Mouse (Mus musculus) midbrain, embryonic 11.5 days (tissue): ENCODE measurements at regions not wholly inside any gene's neighbourhood (a gene's known extent, or its start where the extent isn't known, plus 50 kb on each side); places are given as distances from the start of the nearest gene placed in this dataset.
"Not testable (repeated sequence)": the region's sequence is repeated elsewhere in the genome, so short reads cannot be mapped to it uniquely, and the experiment has no call there.

ENCODE experiments used
- ATAC-seq: fragments of 200-750 bp; cut with Nextera tagmentation; 2 replicates; pipeline ENCODE4 v1.8.0; 2017; ENCODE audit warnings: moderate TSS enrichment, moderate library complexity; ENCODE audit not compliant: low FRiP score
- DNase-seq: peaks from one replicate; pipeline ENCODE4 v3.0.0; 2015; ENCODE audit warnings: low spot score; ENCODE audit errors: missing footprints
- H3K27ac ChIP-seq: fragments of 300-500 bp; sonication (generic); 2 replicates; pipeline ENCODE4 v1.5.1; 2014; ENCODE audit warnings: low read depth, low read length
- H3K27me3 ChIP-seq: fragments of 300-500 bp; sonication (generic); 2 replicates; pipeline ENCODE4 v1.6.1; 2014; ENCODE audit warnings: mild to moderate bottlenecking, low read length, moderate library complexity, mixed read lengths; ENCODE audit not compliant: control insufficient read depth, insufficient read depth
- H3K36me3 ChIP-seq: fragments of 300-500 bp; sonication (generic); 2 replicates; pipeline ENCODE4 v1.6.1; 2014; ENCODE audit warnings: mild to moderate bottlenecking, low read length, moderate library complexity, mixed read lengths; ENCODE audit not compliant: control insufficient read depth, insufficient read depth
- H3K4me1 ChIP-seq: fragments of 300-500 bp; sonication (generic); 2 replicates; pipeline ENCODE4 v1.6.1; 2014; ENCODE audit warnings: low read length; ENCODE audit not compliant: control insufficient read depth, insufficient read depth
- H3K4me2 ChIP-seq: fragments of 300-500 bp; sonication (generic); 2 replicates; pipeline ENCODE4 v1.6.1; 2014; ENCODE audit warnings: mild to moderate bottlenecking, moderate library complexity
- H3K4me3 ChIP-seq: fragments of 300-500 bp; sonication (generic); 2 replicates; pipeline ENCODE4 v1.5.1; 2014; ENCODE audit warnings: low read depth, low read length
- H3K9ac ChIP-seq: fragments of 300-500 bp; sonication (generic); 2 replicates; pipeline ENCODE4 v1.6.1; 2014; ENCODE audit warnings: low read length
- H3K9me3 ChIP-seq: fragments of 300-500 bp; sonication (generic); 2 replicates; pipeline ENCODE4 v1.6.1; 2016; ENCODE audit warnings: low read length; ENCODE audit not compliant: control insufficient read depth
- WGBS: fragments of 180-500 bp; shearing (Covaris S2); extraction: QIAGEN DNeasy Blood & Tissue Kit; methylation state at CpG from one replicate; pipeline ENCODE4 v1.1.7; 2014; 5-methylcytosine and 5-hydroxymethylcytosine counted together

DNA sequence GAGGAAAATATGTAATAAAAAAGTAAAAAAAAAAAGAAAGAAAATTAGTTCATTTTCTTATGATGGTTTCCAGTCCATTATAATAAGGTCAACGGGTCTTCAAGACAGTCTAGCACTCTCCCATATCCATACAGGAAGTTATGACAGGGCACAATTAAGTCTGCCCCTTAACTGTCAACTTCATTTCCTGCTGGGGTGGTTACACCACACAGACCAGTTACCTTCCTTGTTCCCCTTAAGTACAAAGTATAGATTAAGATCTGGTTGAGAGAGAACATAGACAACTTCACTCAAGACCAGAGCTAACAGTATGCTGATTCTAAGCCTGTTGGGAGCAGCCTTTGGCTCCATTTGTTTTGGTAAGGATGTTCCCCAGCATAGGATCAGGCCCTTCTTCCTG, 855.2 kb upstream of the Olfr1507 start:
- H3K36me3 ChIP-seq, H3K27ac ChIP-seq, DNase-seq, H3K4me3 ChIP-seq, H3K9ac ChIP-seq, ATAC-seq, H3K4me2 ChIP-seq, H3K27me3 ChIP-seq, H3K9me3 ChIP-seq, H3K4me1 ChIP-seq: not testable (repeated sequence)
- WGBS, result 87% methylated on average over 1 of the region's 1 CpGs

DNA sequence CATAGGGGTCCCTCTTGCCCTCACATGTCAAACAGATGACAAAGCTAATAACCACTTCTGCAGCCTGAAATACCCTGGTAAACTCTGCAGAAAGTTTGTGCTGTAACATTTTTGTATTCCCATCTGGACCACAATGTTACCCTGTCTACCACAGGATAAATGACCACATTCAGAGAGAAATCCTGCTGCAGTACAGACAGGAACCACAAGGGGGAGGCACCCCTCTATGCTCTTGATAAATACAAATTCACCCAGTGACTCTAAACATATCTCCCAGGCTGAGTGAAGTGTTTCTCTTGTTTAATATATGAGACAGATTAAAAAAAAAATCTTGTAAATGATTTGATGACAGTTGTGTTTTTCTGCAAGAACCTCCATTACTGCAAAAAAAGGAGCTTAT, 853.6 kb upstream of the Olfr1507 start:
- H3K9me3 ChIP-seq, H3K36me3 ChIP-seq, H3K4me1 ChIP-seq, DNase-seq, ATAC-seq, H3K27ac ChIP-seq, H3K9ac ChIP-seq, H3K27me3 ChIP-seq, H3K4me2 ChIP-seq, H3K4me3 ChIP-seq: not testable (repeated sequence)

DNA sequence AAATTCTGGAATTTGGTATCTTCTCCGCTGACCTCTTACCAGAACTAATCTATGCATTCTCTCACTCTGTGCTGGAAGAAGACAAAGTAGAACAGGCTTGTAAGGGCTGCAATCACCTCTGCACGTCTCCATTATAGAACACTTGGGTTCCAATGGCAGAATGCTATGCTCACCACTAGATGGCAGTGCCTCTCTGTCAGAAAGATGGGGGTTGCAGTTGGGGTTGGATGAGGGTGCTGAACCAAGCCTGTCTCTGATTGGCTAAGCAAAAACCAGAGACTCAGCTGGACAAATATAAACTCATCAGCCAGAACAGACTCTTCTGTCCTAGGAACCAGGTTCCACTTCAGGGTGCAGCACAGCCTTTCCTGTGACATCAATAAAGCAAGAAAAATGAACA, 850.0 kb upstream of the Olfr1507 start:
- H3K36me3 ChIP-seq, H3K9ac ChIP-seq, DNase-seq, H3K27ac ChIP-seq, H3K9me3 ChIP-seq, H3K4me1 ChIP-seq, H3K4me3 ChIP-seq, H3K27me3 ChIP-seq, H3K4me2 ChIP-seq: not testable (repeated sequence)
- WGBS, result 51% methylated on average over 2 of the region's 2 CpGs
- peak; percentile 64; the same call in 1 of the 2 replicates for ATAC-seq

DNA sequence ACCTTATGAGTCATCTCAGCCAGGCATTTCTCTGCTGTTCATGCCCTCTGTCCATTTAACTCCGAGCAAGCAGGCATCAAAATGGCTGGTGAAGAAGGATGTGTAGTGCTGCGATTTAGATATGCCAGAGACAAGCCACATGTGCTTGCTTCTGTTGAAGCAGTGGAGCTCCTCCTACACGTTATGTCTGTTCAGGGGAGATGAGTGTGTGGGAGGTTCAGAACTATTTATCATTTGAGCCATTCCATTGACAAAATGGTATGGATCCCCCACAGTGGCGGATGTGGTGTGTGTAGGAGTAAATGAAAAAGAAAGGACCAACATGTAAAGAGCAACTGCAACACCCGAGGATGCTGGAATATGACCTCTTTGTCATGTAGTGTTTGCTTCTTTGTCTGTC, 848.3 kb upstream of the Olfr1507 start:
- H3K36me3 ChIP-seq, DNase-seq, H3K4me2 ChIP-seq, H3K27ac ChIP-seq, H3K4me1 ChIP-seq, ATAC-seq, H3K27me3 ChIP-seq, H3K9me3 ChIP-seq, H3K4me3 ChIP-seq, H3K9ac ChIP-seq: not testable (repeated sequence)
- 76% methylated on average over 5 of the region's 5 CpGs for WGBS

DNA sequence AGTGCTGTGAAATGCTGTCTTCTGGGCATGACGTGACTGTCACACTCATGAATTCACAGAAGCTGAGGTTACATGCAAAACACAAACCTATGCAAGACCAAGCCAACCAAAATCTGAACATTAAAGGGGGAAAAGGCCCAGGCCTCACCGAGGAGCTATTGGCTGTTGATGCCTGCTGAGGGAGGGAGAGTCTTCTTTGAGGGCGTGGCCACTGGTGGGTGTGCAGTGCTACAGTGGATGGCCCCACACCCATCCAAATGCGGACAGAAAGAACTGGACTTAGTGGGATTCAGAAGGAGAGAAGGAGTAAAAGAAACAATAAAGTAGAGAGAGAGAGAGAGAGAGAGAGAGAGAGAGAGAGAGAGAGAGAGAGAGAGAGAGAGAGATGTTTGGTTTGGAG, 843.6 kb upstream of the Olfr1507 start:
- not testable (repeated sequence) for DNase-seq, H3K9me3 ChIP-seq, H3K4me3 ChIP-seq, H3K27ac ChIP-seq, H3K9ac ChIP-seq, H3K36me3 ChIP-seq, H3K27me3 ChIP-seq, H3K4me1 ChIP-seq, ATAC-seq, H3K4me2 ChIP-seq
- no CpG with 5 or more reads among the region's 4 CpGs for WGBS

DNA sequence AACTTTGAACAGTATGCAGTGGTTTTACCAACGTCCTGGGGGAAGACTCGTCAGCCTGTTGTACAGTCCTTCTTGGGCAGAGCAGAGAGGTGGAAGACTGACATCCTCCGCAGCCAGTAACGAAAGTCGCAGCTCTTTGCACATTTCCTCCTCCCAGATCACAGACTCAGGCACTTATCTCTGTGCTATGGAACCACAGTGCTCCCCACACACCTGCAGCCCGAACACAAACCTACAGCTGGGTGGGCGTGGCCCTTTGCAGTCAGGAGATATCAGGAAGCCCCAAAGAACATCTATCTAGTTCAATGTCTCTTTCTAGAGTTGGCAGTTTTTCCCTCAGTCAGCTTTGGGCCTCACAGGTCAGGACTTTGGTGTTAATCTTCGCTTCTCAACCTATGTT, 841.9 kb upstream of the Olfr1507 start:
- H3K4me3 ChIP-seq, H3K9ac ChIP-seq, ATAC-seq, DNase-seq, H3K36me3 ChIP-seq, H3K27ac ChIP-seq, H3K4me2 ChIP-seq, H3K27me3 ChIP-seq, H3K9me3 ChIP-seq, H3K4me1 ChIP-seq: not testable (repeated sequence)
- WGBS, result 63% methylated on average over 3 of the region's 8 CpGs

DNA sequence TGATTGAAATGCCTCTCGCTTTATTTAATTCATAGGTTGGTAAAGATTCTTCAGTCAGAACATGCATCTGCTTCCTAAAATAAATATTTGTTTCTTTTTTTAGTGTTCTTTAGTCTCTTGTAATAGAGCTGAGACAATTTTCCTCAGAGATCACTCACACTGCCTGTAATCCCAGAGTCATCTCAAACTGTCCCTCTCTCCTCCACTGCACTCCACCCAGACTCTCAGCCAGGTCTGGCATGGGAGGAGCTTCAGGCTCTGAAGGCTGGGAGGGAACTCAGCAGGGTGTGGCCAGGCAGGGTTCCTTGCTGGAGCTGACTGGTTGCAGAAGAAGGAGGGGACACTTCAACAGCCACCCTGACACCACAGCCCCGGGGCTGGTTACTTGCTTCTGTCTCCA, 841.2 kb upstream of the Olfr1507 start:
- H3K4me1 ChIP-seq, DNase-seq, H3K36me3 ChIP-seq, H3K4me2 ChIP-seq, H3K9ac ChIP-seq, H3K27ac ChIP-seq, H3K9me3 ChIP-seq, H3K27me3 ChIP-seq, ATAC-seq, H3K4me3 ChIP-seq: not testable (repeated sequence)
- 7% methylated on average over 1 of the region's 2 CpGs for WGBS

DNA sequence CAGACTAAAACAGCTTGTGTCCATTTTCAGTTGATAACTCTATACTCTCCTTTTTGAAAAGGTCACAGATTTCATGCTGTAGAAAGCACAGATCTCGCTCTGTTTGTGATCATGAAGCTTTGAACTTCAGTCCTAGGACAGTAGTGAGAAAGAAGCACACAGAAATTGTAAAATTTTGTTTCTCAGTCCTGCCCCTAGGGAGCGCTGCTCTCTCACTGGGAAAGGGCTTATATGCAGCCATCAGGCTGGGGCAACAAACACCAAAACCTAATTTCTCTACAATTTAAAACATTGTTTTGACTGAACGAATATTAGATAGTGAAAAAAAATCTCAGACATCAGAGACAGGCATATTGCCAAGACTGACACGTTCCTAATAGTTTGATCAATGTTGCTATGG, 838.9 kb upstream of the Olfr1507 start:
- not testable (repeated sequence) for H3K4me3 ChIP-seq, H3K4me2 ChIP-seq, ATAC-seq, H3K9me3 ChIP-seq, H3K27ac ChIP-seq, H3K9ac ChIP-seq, DNase-seq, H3K4me1 ChIP-seq, H3K36me3 ChIP-seq, H3K27me3 ChIP-seq
- WGBS, result no CpG with 5 or more reads among the region's 4 CpGs

DNA sequence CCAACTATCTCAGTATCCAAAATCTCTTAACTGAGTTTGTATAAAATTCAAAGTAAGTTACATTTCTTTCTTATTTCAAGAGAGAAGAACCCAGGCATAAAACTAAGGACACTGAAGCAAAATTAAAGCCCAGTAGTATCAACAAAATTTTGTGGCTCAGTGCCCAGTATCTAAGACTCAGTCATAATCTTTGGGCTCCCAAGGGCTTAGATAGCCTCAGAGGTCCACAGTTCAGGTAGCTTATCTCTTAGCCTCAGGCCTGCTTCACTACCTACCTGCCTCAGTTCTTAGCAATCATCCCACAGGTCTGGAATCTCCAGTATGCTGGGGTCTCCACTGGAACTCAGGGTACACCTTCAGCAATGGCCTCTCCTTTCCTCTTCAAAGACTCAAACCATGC, 835.6 kb upstream of the Olfr1507 start:
- H3K27ac ChIP-seq, ATAC-seq, H3K27me3 ChIP-seq: not testable (repeated sequence)

DNA sequence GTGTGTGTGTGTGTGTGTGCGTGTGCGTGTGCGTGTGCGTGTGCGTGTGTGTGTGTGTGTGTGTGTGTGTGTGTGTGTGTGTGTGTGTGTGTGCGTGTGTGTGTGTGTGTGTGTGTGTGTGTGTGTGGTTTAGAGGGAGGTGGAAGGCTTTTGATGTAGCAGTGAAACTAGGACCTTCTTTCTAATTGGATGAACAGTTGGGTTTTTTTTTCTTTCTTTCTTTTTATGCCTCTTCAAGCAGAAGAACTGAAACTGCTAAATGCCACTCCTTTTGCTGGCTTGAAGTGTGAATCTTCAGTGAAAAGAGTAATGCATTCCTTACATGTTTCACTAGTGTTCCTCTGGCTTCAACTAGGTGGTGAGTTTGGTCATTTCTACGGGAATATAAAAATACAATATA, 828.8 kb upstream of the Olfr1507 start:
- ATAC-seq, H3K27me3 ChIP-seq, H3K9ac ChIP-seq, H3K4me1 ChIP-seq, H3K4me2 ChIP-seq, H3K9me3 ChIP-seq, H3K27ac ChIP-seq, DNase-seq, H3K4me3 ChIP-seq, H3K36me3 ChIP-seq: not testable (repeated sequence)
- WGBS, result no CpG with 5 or more reads among the region's 7 CpGs

More for the DNA sequence above, 835.6 kb upstream of the Olfr1507 start:
- H3K9ac ChIP-seq, H3K9me3 ChIP-seq, H3K4me1 ChIP-seq, H3K4me3 ChIP-seq, DNase-seq, H3K36me3 ChIP-seq, H3K4me2 ChIP-seq: not testable (repeated sequence)
